Mouse (Mus musculus) hindbrain, embryonic 11.5 days (tissue): ENCODE measurements at regions not wholly inside any gene's neighbourhood (a gene's known extent, or its start where the extent isn't known, plus 50 kb on each side); places are given as distances from the start of the nearest gene placed in this dataset.

Source experiments
- ATAC-seq: fragments of 200-750 bp; cut with Nextera tagmentation; 2 replicates; pipeline ENCODE4 v1.8.0; 2017; ENCODE audit warnings: mild to moderate bottlenecking, moderate TSS enrichment, moderate library complexity; ENCODE audit not compliant: low FRiP score
- DNase-seq: peaks from one replicate; pipeline ENCODE4 v3.0.0-alpha.2; 2015; ENCODE audit warnings: low spot score
- H3K27ac ChIP-seq: fragments of 300-500 bp; sonication (generic); 2 replicates; pipeline ENCODE4 v1.5.1; 2014; ENCODE audit warnings: mild to moderate bottlenecking, low read depth, low read length
- H3K27me3 ChIP-seq: fragments of 300-500 bp; sonication (generic); 2 replicates; pipeline ENCODE4 v1.6.1; 2014; ENCODE audit warnings: mild to moderate bottlenecking, low read length, moderate library complexity, mixed read lengths; ENCODE audit not compliant: control insufficient read depth, insufficient read depth
- H3K36me3 ChIP-seq: fragments of 300-500 bp; sonication (generic); 2 replicates; pipeline ENCODE4 v1.6.1; 2014; ENCODE audit warnings: mild to moderate bottlenecking, low read length, moderate library complexity, mixed read lengths; ENCODE audit not compliant: control insufficient read depth, insufficient read depth
- H3K4me1 ChIP-seq: fragments of 300-500 bp; sonication (generic); replicated peaks from 2 replicates; pipeline ENCODE4 v1.6.1; 2014; ENCODE audit warnings: low read length, mixed read lengths; ENCODE audit not compliant: control insufficient read depth, insufficient read depth
- H3K4me2 ChIP-seq: fragments of 300-500 bp; sonication (generic); replicated peaks from 2 replicates; pipeline ENCODE4 v1.6.1; 2014; ENCODE audit warnings: mild to moderate bottlenecking, low read depth, low read length
- H3K4me3 ChIP-seq: fragments of 300-500 bp; sonication (generic); 2 replicates; pipeline ENCODE4 v1.5.1; 2014; ENCODE audit warnings: low read depth, low read length
- H3K9ac ChIP-seq: fragments of 300-500 bp; sonication (generic); 2 replicates; pipeline ENCODE4 v1.6.1; 2014; ENCODE audit warnings: low read depth, low read length
- H3K9me3 ChIP-seq: fragments of 300-500 bp; sonication (generic); 2 replicates; pipeline ENCODE4 v1.6.1; 2016; ENCODE audit warnings: low read length; ENCODE audit not compliant: control insufficient read depth
- WGBS: fragments of 180-500 bp; shearing (Covaris S2); extraction: QIAGEN DNeasy Blood & Tissue Kit; methylation state at CpG from one replicate; pipeline ENCODE4 v1.1.7; 2014; 5-methylcytosine and 5-hydroxymethylcytosine counted together

GRCm38 (mm10) chr13:111953860-111954519, 145.2 kb upstream of the Map3k1 start:
- Histone ChIP-seq H3K27me3 (no peaks in the 10 kb centered on the region), H3K9ac (no peak overlapping the region), H3K4me2 (no peak overlapping the region), H3K9me3 (no peaks in the 10 kb centered on the region), H3K36me3 (no peaks in the 10 kb centered on the region), H3K4me3 (no peak overlapping the region), H3K27ac (0 out of 2 replicates have a peak overlapping the region, but pooled peaks have one; percentile 10), H3K4me1 (no peaks in the 10 kb centered on the region)
- ATAC-seq, result no peak
- 72% methylated on average over 8 of the region's 8 CpGs for WGBS
- DNase-seq, result no peak

DNA sequence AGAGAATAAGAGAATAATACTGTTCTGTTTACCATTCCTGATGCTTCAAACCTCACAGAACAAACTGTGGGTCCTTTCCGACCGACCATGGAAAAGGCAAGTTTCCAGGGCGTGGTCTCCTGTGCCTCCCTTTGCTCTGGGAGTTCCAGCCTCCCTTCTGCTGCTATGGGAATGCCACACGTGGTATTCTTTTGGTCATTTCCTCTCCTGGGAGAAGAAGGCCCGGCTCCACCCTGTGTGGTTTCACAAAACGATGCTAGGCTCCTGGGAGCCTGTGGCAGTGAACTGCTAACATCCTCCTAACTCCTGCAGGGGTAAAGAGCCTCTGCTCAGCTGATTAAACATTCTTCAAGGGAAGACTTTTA, 145.7 kb upstream of the Map3k1 start:
- ATAC-seq (no peak), DNase-seq (no peak)
- no peak overlapping the region for H3K9ac ChIP-seq
- H3K4me3 ChIP-seq, result no peak overlapping the region
- no peaks in the 10 kb centered on the region for H3K9me3 ChIP-seq
- no peaks in the 10 kb centered on the region for H3K4me1 ChIP-seq
- no peaks in the 10 kb centered on the region for H3K27me3 ChIP-seq
- no peaks in the 10 kb centered on the region for H3K36me3 ChIP-seq
- H3K27ac ChIP-seq, result no peak overlapping the region
- 36% methylated on average over 6 of the region's 6 CpGs for WGBS
- no peak overlapping the region for H3K4me2 ChIP-seq

DNA sequence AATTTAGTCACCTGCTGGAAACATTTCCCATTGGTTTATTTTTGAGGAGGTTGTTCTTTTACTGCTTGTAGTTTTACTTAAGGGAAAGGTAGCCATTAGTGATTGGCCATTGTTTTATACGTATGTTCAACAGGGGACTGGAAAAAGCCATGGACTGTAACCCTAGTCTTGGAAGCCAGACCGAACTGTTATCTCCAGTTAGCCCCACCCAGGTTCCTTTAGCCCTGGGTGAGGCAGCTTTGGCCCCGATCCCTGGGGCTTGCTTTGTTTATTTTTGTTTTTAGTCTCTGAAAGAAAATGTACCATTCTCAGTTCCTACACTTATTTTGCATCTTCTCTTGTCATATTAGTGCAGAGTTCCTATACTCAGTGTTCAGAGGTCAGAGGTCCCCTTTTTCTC, 148.3 kb upstream of the Map3k1 start:
- H3K4me3 ChIP-seq, result no peak overlapping the region
- ATAC-seq (no peak), DNase-seq (no peak)
- H3K4me1 ChIP-seq, result no peaks in the 10 kb centered on the region
- H3K27ac ChIP-seq, result no peak overlapping the region
- H3K36me3 ChIP-seq, result no peaks in the 10 kb centered on the region
- H3K27me3 ChIP-seq, result no peaks in the 10 kb centered on the region
- H3K4me2 ChIP-seq, result no peak overlapping the region
- WGBS, result 70% methylated on average over 3 of the region's 3 CpGs
- no peaks in the 10 kb centered on the region for H3K9me3 ChIP-seq
- H3K9ac ChIP-seq, result no peak overlapping the region

DNA sequence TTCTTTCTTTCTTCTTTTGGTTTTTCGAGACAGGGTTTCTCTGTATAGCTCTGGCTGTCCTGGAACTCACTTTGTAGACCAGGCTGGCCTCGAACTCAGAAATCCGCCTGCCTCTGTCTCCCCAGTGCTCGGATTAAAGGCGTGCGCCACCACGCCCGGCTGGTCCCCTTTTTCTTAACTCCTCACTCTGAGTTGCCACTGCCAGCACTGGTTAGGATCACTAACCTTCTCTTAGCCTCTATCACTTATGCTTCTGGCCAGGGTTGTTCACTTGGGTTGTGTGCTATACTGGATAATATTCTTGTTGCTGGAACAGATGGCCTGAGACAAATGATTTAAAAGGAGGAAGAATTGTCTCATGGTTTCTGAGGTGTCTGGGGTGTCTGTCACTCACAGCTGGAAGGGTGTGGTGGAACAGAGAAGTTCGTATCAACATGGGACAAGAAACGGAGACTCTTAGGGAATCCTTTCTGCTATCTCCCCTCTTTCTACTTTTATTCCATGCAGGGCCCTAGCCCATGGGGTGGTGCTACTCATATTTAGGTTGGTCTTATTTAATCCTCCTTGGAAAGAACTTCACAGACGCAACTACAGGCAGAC, 149.0 kb upstream of the Map3k1 start:
- H3K27ac ChIP-seq, result no peak overlapping the region
- no peaks in the 10 kb centered on the region for H3K27me3 ChIP-seq
- no peaks in the 10 kb centered on the region for H3K9me3 ChIP-seq
- ATAC-seq (no peak), DNase-seq (no peak)
- H3K4me1 ChIP-seq, result no peaks in the 10 kb centered on the region
- H3K4me2 ChIP-seq, result no peak overlapping the region
- no peaks in the 10 kb centered on the region for H3K36me3 ChIP-seq
- no peak overlapping the region for H3K4me3 ChIP-seq
- 91% methylated on average over 11 of the region's 11 CpGs for WGBS
- no peak overlapping the region for H3K9ac ChIP-seq

GRCm38 (mm10) chr13:111958421-111958820, 149.6 kb upstream of the Map3k1 start:
- Histone ChIP-seq H3K9ac (no peak overlapping the region), H3K4me1 (no peaks in the 10 kb centered on the region), H3K36me3 (no peaks in the 10 kb centered on the region), H3K4me3 (no peak overlapping the region), H3K27me3 (no peaks in the 10 kb centered on the region), H3K27ac (no peak overlapping the region), H3K9me3 (no peaks in the 10 kb centered on the region), H3K4me2 (no peak overlapping the region)
- 95% methylated on average over 1 of the region's 1 CpGs for WGBS
- no peak for ATAC-seq
- no peak for DNase-seq

DNA sequence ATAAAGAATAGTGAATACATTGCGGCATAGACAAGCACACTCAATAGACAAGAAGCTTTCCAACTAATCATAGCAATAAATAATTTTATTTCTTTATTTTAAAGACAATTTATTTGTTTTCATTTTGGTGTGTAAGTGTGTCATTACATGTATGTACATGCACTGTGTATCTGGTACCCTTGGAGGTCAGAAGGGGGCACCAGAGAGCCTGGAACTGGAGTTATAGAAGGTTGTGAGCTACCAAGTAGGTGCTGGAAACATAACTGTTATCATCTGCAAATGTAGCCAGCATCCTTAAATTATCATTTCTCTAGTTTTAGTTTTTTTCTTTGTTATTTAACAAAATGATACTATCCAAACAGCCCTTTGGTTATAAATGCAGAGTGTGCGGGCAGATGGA, 151.2 kb upstream of the Map3k1 start:
- no peak overlapping the region for H3K4me3 ChIP-seq
- no peak for ATAC-seq
- H3K9me3 ChIP-seq, result no peaks in the 10 kb centered on the region
- H3K4me1 ChIP-seq, result no peaks in the 10 kb centered on the region
- no peak overlapping the region for H3K4me2 ChIP-seq
- no peak overlapping the region for H3K27ac ChIP-seq
- H3K36me3 ChIP-seq, result no peaks in the 10 kb centered on the region
- no peak overlapping the region for H3K9ac ChIP-seq
- DNase-seq, result no peak
- 97% methylated on average over 2 of the region's 2 CpGs for WGBS
- H3K27me3 ChIP-seq, result no peaks in the 10 kb centered on the region

DNA sequence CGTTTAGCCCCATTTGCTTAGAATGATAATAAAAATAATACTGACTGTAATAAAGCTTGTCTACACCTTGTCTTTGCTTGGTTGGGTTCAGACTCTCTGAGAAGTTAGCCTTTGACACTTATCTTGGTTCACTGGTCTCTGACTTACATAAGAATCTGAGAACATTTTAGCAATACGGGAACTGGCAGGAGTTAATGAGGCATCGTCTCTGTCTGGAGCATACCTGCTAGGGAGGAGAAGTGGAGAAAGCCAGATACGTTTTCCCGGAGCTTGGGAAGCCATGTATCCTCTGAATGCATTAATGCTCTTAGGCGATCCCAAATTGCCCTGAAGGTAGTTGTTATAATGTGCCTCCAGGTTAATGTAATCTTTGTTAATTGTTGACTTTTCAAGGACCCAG, 152.6 kb upstream of the Map3k1 start:
- WGBS, result 84% methylated on average over 6 of the region's 6 CpGs
- Histone ChIP-seq H3K4me3 (no peak overlapping the region), H3K27ac (no peak overlapping the region), H3K27me3 (no peaks in the 10 kb centered on the region), H3K4me1 (no peaks in the 10 kb centered on the region), H3K9ac (no peak overlapping the region), H3K9me3 (no peaks in the 10 kb centered on the region), H3K4me2 (no peak overlapping the region), H3K36me3 (no peaks in the 10 kb centered on the region)
- ATAC-seq (no peak), DNase-seq (no peak)

GRCm38 (mm10) chr13:111962155-111962554, 153.4 kb upstream of the Map3k1 start:
- H3K27ac ChIP-seq, result no peak overlapping the region
- ATAC-seq (no peak), DNase-seq (no peak)
- WGBS, result 88% methylated on average over 4 of the region's 4 CpGs
- H3K4me2 ChIP-seq, result no peak overlapping the region
- H3K4me3 ChIP-seq, result no peak overlapping the region
- no peaks in the 10 kb centered on the region for H3K36me3 ChIP-seq
- H3K9me3 ChIP-seq, result no peaks in the 10 kb centered on the region
- no peak overlapping the region for H3K9ac ChIP-seq
- no peaks in the 10 kb centered on the region for H3K27me3 ChIP-seq
- no peaks in the 10 kb centered on the region for H3K4me1 ChIP-seq

DNA sequence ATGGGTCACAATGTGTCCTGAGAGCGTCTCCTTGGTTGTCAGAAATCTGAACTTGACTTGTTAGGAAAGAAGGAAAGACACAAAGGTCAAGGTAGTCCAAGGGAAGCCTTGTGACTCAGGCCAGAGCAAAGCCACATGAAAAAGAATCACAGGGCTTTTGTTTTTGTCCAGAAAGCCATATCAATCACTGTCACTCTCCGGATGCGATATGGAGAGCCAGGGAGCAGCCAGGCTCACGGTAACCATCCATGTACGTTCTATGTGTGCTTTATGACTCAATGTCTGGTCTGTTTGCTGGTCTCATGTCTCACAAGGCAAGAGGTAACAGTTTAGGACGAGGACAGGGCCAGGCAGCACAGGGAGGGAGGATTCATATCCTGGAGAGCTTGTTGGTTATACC, 157.3 kb upstream of the Map3k1 start:
- DNase-seq (no peak), ATAC-seq (no peak)
- H3K4me1 ChIP-seq, result no peaks in the 10 kb centered on the region
- no peak overlapping the region for H3K9ac ChIP-seq
- no peak overlapping the region for H3K4me2 ChIP-seq
- no peaks in the 10 kb centered on the region for H3K36me3 ChIP-seq
- no peak overlapping the region for H3K27ac ChIP-seq
- H3K27me3 ChIP-seq, result no peaks in the 10 kb centered on the region
- H3K9me3 ChIP-seq, result no peaks in the 10 kb centered on the region
- no peak overlapping the region for H3K4me3 ChIP-seq
- WGBS, result 50% methylated on average over 6 of the region's 6 CpGs
